Mouse (Mus musculus) right cerebral cortex, postnatal 25 days (tissue): ENCODE results near the gene Vmn1r57.
"Not testable (repeated sequence)": the region's sequence is repeated elsewhere in the genome, so short reads cannot be mapped to it uniquely, and the experiment has no call there.

Experiments used
- DNase-seq: peaks from one replicate; pipeline ENCODE4 v3.0.0; 2022

The Vmn1r57 gene

DNA sequence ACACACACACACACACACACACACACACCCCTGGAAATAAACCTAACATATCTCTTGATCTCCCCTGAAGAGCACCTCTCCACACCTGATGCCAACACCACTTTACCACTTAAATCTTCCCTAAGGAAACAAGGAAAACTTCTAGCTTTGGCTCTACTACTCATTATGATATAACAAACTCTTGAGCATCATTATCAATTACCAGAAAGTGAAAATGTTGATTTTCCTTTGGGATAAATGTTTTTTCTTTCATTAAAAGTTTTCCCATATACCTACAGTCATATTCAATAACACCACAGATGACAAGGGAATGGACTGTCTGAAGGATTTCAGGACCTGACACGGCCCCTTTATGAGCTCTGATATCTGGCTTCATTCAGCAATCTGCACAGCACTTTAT is at the start of gene Vmn1r57:
Vmn1r57 (plus strand) TSS at position 301 of the 400 bp plus-strand sequence.
- DNase-seq: not testable (repeated sequence)

DNA sequence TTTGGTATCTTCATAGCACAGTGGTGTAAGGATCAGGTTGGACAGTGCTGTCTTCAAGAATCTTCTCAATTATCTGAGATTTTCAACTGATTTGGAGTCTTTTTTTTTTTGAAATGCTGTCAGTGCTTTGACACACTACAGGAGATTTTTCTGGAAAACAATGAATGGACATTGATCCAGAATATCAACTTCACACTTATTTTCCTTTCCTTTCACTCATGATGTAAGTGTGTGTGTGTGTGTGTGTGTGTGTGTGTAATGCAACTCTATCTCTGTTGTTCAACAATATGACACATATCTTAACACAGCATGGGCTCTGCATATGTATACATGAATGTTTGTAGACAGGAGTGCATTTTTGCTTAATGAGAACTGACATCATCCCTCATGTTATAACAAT is 21.6 kb upstream of the Vmn1r57 start, which contains the start of gene Vmn1r56:
Vmn1r56 (minus strand) TSS at position 101 of the 400 bp plus-strand sequence.
- DNase-seq: not testable (repeated sequence)

DNA sequence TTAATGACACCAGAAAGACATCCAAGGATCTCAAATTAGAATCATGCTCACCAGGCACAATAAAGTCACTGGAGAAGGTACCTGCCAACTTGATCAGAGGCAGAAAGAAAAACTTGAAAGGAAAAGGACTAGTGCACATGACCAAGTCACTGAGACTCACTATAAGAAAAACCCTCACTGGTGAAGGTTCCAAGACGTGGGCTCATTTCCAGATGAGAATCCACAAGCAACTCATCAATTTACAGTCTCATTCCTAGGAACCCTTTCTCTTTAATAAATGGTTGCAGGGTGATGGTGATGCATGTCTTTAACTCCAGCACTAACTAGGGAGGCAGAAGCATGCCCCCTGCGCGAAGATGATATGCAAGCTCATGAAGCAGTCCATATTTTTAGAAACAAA is 44.8 kb downstream of the Vmn1r57 start:
- DNase-seq: no peak
